Mouse (Mus musculus) cerebellum, adult 9-10 months (tissue): Measurements from ENCODE around the gene Itpr3.

Experiments used
- DNase-seq: peaks from one replicate; pipeline ENCODE4 v3.0.0; 2022

Gene Itpr3

DNA sequence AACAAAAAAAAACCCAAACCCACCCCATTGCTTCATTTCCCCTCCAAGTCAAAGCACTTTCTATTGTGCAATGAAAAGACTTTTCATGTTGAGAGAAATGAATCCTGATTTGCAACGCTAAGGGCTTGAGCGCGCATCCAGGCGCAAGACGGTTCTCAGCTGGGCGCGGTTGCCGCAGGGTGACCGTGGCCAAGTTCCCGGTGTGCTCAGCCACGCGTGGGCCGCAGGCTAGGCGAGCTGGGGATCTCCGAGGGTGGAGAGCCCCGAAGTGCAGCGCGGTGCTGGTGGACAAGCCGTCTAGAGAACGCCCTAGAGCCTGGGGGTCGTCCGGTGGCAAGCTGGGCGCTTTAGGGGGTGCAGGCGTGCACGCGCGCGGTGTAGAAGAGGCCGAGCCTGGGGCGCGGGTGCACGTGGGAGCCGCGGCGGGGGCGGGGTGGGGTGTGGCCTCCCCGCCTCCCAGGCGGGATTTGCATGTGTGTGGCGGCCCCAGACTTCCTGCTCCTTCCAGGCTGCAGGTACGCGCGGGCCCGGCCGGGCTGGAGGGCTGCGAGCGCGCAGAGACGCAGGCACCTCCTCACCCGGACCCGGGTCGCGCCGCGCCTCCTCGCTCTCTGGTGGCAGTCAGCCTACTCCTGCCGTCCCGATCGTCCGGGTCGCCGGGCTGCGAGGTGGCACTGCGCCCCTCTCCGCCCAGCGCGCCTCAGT is at the start of gene Itpr3:
Gene Itpr3 (plus strand): TSS at position 493 of the 705 bp plus-strand sequence.
- DNase-seq, result peak; percentile 70

DNA sequence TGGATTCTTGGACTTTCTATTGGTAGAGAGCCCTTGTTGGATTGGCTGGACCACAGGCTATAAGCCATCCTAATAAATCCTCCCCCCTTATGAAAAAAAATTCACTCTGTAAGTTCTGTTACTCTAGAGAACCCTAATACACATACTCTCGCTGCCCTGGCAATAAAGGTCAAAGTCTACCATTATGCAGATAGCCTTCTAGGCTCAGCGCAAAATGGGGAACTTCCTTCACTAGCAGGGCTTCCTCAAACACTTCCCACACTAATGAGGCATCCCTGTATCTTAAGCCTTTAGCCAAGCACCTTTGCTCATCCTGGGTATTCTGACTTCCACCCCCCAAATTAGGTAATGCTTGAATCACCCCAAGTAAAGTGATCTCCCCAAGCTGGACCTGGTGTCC is 48.8 kb upstream of the Itpr3 start:
- DNase-seq, result no peak

DNA sequence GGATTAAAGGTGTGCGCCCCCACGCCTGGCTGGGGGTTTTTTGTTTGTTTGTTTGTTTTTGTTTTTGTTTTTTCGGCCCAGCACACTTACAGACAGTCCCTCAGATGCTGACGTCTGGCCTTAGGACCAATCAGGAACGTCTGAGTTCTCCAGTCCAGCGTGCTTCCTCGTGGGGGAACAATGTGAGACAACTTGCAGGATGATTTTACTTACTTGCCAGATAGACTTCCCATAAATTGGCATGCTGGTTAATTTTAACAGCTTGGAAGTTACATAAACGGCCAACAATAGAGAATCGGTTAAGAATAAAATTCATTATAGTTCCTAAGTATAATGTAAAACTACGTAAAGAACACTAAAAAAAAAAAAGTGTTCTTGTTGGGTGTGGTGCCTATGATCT is 45.9 kb upstream of the Itpr3 start:
- no peak for DNase-seq

DNA sequence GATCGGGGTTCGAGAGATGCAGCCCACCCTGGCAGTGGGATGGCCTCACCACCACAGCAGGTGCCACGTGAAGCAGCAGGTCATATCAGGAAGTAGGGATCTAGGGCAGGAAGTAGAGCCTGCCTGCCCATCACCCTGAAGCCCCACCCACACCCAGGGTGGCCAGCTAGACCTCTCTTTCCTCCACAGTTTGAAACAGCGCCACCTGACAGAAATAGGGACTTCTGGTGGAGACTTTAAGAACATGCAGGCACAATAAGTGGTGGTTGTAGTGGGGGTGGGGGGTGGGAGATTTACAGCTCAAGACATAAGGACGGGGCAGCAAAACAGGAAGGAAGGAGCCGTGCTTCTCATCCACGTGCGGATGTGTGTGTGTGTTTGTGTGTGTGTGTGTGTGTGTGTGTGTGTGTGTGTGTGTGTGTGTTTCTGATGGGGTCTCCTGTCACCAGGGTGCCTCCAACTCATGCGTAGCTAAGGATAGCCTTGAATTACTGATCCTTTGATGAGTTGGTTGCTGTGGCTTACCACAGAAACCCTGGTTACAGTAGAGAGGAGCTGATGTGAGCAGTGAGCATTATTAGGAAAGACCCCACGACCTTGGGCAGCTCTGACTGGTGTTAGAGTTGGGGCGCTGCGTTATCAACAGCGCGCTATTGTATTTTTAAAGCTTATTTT is 45.0 kb upstream of the Itpr3 start:
- DNase-seq, result no peak

DNA sequence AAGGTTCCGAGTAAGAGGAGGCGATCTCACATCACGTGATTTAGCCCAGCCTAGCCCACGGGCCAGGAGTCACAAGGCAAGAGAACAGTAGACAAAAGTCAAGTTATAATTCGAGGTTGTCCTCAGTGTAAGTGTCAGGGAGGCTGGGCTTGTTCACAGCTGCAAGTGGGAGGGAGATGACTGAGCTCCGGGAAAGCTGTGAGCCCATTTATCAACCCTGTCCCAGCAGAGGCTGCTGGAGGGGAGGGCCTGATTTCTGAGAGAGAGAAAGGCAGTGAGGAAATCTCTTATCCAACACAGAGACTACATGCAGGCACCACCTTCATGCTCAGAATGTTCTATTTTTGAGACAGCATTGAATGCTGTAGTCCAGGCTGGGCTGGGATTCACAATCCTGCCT is 44.2 kb upstream of the Itpr3 start:
- no peak for DNase-seq

DNA sequence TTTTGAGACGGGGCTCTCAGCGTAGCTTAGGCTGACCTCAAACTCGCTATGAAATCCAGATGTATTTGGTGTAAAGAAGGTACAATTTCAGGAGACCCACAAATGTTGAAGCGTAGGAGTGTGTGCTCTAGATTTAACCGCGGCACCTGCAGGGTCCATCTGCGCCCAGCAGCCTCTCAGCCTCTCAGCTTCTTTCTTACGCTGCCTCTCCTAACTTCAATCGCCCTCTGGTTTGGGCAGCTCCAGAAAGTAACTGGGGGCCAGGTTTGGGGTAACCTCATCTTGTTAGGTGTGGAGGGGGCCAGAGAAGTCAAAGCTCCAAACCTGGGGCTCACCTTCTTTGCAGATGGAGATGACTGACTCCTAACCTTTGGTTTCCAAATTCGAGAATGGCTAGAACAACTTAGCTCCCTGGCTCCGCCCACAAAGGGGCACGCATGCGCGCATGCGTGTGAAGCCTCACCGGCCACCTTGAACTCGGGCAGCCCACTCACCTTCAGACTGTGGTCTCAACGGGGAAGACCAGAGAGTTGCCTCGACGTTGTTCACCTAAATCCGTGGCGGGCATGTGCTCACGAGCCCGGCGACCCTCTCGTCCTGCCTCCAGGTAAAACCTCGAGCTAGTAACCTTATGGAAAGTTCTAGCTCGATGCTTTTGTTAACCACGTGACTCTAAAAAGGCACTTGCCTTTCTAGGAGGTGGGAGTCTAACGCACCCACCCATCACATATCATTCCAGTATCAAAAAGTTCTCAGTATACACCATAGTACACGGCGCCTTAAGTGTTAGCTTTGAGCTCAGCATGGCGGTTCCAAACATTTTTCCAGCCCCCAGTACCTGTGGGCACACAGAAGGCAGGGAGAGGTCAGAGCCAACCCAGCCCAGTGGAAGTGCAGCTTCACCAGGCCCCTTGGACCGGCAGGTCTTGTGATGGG is 39.3 kb upstream of the Itpr3 start:
- DNase-seq, result peak; percentile 90

DNA sequence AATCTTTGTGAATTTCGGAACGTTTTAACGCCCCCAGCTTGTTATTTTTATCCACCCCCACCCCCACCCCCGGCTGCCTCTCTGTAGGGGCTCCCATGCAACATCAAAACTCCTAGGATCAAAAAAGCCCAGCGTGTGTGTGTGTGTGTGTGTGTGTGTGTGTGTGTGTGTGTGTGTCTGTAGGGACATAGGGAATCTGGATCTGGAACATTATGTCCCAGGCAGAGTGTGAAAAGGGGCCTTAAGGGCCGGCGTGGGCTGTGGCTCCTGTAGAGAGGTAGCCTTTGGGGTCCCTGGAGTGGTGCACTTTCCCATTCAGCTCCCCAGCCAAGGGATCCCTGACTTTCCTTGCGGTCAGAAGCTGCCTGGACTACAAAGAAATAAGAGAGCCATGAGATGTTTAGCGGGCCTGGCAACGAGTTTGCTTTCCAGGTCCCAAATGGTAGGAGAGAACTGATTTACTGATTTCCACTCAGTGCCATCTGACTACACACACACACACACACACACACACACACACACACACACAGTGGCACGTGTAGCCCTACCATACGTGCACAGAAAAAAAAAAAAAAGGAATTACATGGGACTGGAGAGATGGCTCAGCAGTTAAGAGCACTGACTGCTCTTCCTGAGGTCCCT is 38.4 kb upstream of the Itpr3 start:
- no peak for DNase-seq

DNA sequence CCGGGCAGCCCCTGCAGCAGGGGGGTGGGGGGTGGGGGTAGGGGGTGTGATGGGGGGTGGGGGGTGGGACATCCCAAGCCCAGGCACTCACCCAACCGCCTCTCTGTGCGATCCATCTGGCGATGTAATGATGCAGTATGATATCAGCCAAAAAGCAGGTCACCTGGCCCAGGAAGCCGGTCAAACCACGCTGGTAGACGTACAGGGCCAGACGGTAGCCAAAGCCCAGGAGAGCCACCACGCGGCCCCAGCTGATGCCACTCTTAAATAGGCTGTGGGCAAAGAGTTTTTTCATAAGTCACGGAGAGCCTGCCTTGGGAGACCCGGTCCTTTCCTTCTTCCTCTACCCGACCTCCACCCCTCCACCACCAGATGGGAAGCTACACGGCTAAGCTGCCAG is 36.0 kb upstream of the Itpr3 start:
- peak; percentile 88 for DNase-seq

DNA sequence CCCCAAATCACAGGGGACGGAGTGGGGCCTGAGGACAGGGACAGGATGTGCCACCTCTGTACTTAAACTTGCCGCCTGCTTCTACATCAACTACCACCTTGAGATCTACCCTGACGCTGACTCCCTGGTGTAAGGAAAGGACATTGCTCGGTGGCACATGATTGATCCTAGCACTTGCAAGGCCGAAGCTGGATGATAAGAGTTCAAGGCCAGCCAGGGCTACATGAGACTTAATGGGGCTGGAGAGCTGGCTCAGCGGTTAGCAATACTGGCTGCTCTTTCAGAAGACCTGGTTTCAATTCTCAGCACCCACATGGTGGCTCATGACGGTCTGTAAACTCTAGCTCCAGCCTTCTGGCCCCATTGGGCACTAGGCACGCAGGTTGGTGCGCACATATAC is 35.4 kb upstream of the Itpr3 start:
- DNase-seq, result no peak

DNA sequence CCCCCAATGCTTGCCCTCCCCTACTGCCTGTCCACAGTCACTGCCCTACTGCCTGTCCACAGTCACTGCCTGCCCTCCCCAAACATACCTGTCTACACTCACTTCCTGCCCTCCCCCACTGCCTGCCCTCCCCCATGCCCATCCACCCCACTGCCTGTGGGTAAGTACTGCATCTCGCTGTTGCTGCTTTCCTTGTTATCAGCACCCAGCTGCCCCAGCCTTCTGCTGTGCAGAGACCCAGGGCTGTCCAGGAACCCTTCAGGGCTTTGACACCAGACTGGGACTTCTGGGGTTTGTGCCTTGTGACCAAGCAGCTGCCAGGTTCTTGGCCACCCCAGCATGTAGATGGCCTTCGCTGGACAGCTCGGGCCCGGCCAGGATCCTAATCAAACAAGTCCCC is 33.8 kb upstream of the Itpr3 start:
- no peak for DNase-seq

DNA sequence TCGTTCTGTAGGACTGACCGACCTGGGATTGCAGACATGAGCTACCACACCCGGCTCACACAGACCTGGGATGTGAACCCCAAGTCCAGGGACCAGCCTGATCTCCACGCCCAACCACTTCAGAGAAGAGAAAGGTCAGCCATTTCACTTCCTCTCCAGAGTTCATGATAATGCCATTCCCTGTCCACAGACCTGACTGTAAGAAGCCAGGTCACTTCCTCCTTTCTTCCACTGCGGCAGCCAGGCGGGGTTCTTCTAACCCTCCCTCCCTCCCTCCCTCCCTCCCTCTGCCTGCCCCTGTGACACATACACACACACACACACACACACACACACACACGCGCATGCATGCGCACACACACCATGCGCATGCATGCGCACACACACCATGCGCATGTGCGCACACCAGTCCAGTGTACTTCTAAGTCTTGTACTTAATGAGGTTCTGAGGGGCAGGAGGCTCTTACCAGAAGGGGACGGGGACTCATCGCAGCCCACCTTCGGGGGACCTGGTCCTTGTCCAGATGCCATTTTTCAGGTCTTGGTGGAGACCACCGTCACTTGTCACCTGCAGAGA is 31.7 kb upstream of the Itpr3 start:
- no peak for DNase-seq

DNA sequence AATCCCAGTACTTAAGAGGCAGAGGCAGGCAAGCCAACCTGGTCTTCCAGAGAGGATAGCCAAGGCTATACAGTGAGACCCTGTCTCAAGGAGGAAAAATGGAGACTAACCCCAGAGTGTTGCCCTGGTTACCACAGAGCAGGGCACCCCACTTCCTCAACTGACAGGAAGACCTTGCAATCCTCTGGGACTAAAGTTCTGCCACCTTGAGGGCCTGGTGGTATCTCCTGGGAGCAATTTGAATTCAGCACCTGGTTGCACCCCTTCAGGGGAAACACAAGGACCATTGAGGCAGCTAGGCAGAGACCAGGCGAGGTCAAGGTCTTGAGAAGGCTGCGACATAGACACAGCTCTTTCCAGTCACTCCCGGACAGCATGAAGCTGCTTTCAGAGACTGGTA is 31.2 kb upstream of the Itpr3 start:
- DNase-seq, result no peak

DNA sequence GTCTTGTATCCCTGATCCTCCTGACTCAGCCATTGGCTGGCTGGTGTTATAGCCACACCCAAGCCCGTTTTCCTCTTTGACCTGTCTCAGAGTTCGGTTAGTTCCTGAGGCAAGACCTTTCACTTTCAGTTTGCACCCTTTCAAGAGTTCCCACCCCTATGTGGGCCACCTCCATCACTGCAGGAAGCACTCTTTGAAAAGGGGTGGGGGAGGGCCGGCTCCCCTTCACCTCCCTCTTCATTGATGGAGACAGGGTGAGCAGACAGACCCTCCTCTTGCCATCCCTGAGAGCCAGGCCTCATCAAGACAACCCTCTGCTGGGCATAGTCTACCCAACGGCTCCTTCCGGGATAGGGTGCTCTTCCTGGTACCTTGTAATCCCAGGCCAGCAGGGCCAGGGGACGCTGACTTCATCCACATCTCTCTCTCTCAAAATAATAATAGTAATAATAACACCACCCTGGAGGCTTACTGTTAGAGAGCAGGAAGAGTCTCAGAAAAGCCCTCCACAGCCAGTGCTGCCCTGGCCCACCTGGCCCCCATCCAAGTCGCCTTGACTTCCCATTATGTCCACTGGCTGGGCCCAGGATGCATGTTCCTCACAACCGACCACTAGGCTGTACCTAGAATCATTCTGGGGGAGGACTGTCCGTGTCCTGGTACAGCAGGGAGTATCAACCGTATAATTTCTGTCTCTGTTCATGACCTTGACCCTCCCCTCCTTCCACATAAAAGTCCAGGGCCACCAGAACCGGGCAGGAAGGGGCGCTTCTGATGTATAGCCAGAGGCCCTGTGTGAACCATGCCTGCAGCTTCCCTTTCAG is 29.4 kb upstream of the Itpr3 start:
- DNase-seq, result peak; percentile 56

DNA sequence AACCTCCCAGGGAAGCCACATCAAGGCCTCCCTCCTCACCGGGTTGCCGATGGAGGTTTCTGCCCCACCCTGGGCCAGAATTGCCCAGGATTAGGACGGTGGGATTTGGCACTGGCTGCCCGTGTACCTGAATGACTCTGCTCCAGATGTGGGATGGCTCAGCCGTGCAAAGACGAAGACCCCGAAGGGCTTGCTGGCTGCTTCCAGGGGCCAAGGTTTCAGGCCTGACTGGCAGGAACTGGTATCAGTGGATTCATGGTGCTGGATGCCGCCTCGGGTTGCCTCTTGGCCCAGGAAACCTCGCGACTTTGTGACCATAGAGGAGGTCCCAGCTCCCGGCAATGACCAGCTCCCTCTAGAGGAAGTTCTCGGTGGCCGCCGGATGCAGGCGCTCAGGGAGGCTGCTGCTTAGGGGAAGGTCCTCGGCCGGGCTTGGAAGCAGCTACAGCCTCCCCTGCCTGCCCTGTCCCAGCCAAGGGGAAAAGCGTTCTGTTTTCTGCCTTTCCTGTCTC is 28.8 kb upstream of the Itpr3 start:
- peak; percentile 94 for DNase-seq

DNA sequence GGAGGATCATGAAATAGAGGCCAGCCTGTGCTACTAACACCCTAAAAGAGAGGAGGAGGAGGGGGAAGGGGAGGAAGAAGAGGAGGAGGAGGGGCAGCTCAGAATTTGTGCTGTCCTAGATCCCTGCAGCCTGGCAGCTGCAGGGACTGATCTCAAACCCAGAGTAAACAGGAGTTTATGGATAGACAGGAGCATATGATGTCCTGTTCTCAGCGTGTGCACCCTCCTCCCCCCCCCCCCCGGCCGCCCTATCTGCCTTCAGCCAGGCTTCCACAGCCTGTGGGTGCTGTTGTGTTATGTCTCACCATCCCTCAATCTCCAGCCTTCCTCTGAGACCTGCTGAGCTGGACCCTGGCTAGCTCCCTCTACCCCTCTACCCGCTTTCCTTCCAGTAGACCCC is 28.2 kb upstream of the Itpr3 start, which contains the start of gene Bak1:
Gene Bak1 (minus strand): TSS at position 101 of the 400 bp plus-strand sequence.
- no peak for DNase-seq

DNA sequence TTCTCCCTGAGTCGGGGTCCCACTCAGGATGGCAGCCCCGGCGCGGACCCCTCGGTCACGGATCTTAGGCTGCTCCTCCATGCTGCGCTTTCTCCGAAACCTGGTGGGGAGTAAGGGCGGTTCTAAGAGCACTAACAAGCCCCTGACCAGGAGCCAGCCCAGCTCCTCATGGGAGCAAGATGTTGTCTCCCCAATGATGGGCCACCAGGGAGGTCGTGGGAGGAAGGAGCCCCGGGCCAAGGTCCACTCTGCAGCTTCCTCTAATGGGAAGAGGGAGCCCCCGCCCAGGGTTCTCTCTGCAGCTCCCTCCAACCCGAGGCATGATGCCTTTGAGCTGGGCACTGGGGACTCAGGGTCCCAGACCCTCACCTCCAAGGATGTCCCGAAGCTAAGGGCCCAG is 27.7 kb upstream of the Itpr3 start:
- DNase-seq, result peak; percentile 42

DNA sequence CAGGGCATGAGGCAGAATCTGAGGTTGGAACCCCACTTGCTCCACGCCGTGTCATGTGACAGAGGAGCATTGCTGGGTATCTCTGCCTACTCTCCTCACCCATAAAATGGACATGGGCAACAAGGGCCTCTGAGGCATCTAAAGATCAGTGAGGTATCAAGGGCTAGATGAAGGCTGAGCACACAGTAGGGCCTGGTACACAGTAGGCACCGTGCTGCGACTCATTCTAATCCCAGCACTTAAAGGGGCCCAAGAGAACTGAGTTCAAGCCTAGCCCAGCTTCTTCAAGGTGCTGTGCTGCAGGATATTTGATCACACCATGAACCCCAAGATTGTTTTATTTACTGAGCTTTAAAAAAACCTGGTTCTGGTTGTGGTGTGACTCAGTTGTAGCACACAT is 26.2 kb upstream of the Itpr3 start:
- DNase-seq, result no peak

DNA sequence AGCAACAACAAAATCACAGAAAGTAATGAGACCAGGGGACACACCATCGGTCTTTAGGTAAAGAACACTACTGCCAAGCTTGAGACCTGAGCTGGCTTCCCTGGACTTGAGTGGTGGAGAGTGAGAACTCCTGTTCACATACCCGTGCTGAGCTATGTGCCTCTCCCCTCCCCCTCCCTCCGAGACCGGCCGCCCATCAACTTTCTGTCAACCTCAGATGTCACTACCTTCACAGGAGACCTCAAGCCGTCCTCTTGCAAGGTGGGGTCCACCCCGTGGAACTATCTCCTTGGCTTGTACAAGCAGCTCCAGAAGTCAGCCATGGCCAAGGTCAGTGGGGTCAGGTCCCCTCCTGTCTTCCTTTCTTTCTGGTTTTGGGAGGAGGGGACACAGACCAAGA is 24.8 kb upstream of the Itpr3 start:
- no peak for DNase-seq

DNA sequence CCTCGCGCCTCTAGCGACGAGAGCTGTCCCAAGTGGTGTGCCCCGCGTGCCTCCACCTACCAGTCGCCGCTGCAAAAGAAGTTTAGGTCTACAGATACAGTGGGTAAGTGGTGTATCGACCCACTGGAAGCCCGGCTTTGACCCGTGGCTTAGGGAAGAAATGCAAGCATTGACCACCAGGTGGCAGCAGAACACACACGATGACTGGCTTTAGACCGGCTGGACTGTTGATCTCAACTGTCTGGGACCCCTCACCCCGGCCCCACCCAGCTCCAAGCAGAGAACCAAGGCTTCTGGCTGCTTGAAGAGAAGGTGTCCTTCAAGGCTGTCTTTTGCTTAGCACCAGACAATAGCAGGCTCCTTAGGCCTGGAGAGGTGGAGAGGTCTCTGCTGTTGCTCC is 24.2 kb upstream of the Itpr3 start:
- peak; percentile 85 for DNase-seq

DNA sequence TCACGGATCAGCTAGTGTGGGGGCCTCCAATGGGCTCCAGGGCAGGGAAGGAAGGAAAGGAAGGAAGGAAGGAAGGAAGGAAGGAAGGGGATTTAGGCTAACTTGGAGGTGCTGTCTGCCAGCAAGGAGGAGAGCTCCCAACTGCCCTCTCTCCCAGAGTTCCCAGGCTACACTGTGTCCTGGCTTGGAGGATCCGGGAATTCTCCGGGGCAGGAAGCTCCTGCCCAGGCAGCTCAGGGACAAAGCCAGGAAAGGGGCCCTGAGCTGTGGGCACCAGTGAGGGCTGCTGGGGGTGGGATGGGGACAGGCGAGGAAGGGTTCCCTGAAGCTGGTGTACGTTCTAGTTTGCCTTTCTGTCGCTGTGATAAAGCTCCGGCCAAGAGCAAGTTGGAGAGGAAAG is 20.6 kb upstream of the Itpr3 start:
- DNase-seq, result no peak

DNA sequence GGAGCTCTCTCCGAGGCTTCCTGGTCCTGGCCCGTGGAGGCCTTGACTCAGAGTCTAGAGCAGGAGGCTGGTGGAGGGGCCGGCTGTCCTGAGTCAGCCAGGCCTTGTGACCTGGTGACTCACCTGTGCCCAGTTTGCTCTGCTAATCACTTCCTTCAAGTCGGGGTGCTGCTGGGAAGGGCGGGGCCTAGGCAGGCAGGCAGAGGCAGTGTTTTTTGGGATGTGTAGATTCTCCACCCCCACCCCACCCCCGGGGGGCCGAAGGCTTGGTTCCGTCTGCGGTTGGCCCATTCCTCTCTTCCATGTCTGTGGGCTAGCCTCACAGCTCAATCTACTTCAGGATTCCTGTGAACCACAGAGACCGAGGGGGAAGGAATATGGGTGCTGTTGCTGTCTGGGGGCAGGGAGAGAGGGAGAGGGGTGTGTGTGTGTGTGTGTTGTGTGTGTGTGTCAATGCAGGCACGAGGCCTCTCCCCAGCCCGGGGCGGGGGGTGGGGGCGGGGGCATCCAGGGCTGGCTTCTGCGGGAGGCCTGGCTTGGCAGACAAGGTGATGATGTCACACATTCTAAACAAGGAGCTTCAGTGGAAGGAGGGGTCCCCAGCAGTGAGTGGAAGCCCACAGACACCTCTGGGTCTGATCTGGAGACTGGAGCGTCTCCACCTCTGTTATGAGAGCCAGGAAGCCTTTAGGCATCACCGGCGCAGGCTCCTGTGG is 18.6 kb upstream of the Itpr3 start:
- no peak for DNase-seq
